Comparison of ENCODE assay signal across 8 mouse cellular contexts in genomic region chr3:89279153-89279890, GRCm38 (mm10). TPM values are rescaled to one million over a fixed set of nuclear protein-coding genes. Genes with fewer than 3 reads are reported as not detected.
DNase-seq lines count a peak whose midpoint lies in the region; ATAC-seq and TF ChIP-seq lines count a peak whose summit lies in the region.

No protein-coding gene starts in this region.

- intact Hi-C loops in heart, postnatal 14 days (cut with DNase I) = no loop called here

- 0 out of 2 replicates have a peak, but pooled peaks cover 13% of the 10 kb centered on the region for H3K27me3 ChIP-seq in forebrain, embryonic 14.5 days (replicated peaks; ENCODE audit: control insufficient read depth, insufficient read depth, low read length)
- no peaks in the 10 kb centered on the region; the same call in none of the 2 replicates for H3K27me3 ChIP-seq in lung, embryonic 16.5 days (ENCODE audit: control insufficient read depth, insufficient read depth, low read depth, low read length)

- H3K9me3 ChIP-seq in ES-E14 (ENCODE audit: control insufficient read depth, insufficient read depth, low read depth, low read length) = no peaks in the 10 kb centered on the region
- H3K9me3 ChIP-seq in forebrain, embryonic 14.5 days (replicated peaks; ENCODE audit: control insufficient read depth, low read length) = no peaks in the 10 kb centered on the region
- H3K9me3 ChIP-seq in lung, embryonic 16.5 days (ENCODE audit: control insufficient read depth, low read length) = no peaks in the 10 kb centered on the region

- peaks cover 2% of the 10 kb centered on the region; the same call in 1 of the 2 replicates for H3K36me3 ChIP-seq in ES-E14 (ENCODE audit: control insufficient read depth, insufficient read depth, low read length, poor library complexity, severe bottlenecking)
- H3K36me3 ChIP-seq in forebrain, embryonic 14.5 days (ENCODE audit: control insufficient read depth, insufficient read depth, low read length) = no peaks in the 10 kb centered on the region
- H3K36me3 ChIP-seq in lung, embryonic 16.5 days (ENCODE audit: control insufficient read depth, insufficient read depth, low read length) = peaks cover 15% of the 10 kb centered on the region

- DNase-seq in ES-E14 (ENCODE audit: low read depth, low spot score) = peak; percentile 65
- peak; percentile 25 for DNase-seq in c-Kit-positive CD71-positive TER-119-negative erythroid progenitor cells, embryonic 14.5 days (ENCODE audit: low read depth)
- peak; percentile 80 for DNase-seq in forebrain, embryonic 14.5 days (ENCODE audit: low spot score)
- DNase-seq in heart, postnatal 14 days = peak; percentile 89 to 90
- DNase-seq in layer of hippocampus, adult 2 months (ENCODE audit: low spot score in 2 of 2) = peak; percentile 82 to 83
- peak; percentile 79 for DNase-seq in urinary bladder, postnatal 25 days (ENCODE audit: low spot score)

- 2% methylated on average over 35 of the region's 35 CpGs for WGBS in forebrain, embryonic 14.5 days
- 3% methylated on average over 35 of the region's 35 CpGs for WGBS in lung, embryonic 16.5 days

- ATAC-seq in forebrain, embryonic 14.5 days = peak; percentile 80
- peak; percentile 83 for ATAC-seq in lung, embryonic 16.5 days (ENCODE audit: low read depth)
- ATAC-seq in neutrophil, adult 5-6 weeks (ENCODE audit: extremely low read depth, insufficient number of reproducible peaks, low FRiP score, poor library complexity, severe bottlenecking) = peak; percentile 22; the same call in 1 of the 2 replicates

- H3K9ac ChIP-seq in ES-E14 (ENCODE audit: insufficient read depth, low read depth, low read length, poor library complexity, severe bottlenecking) = peak overlapping the region; percentile 46; the same call in 1 of the 2 replicates
- H3K9ac ChIP-seq in forebrain, embryonic 14.5 days (ENCODE audit: low read length) = peak overlapping the region; percentile 60
- peak overlapping the region; percentile 91 for H3K9ac ChIP-seq in lung, embryonic 16.5 days (ENCODE audit: low read length)

- H3K4me2 ChIP-seq in forebrain, embryonic 14.5 days (ENCODE audit: low read length) = peak overlapping the region; percentile 88
- H3K4me2 ChIP-seq in lung, embryonic 16.5 days (ENCODE audit: low read depth, low read length) = peak overlapping the region; percentile 94

- in situ Hi-C loops in ES-E14 (cut with MboI; ENCODE audit: low sequenced_read_pairs in 2 of 2, unreplicated experiment in 2 of 2) = no loop called here

- peak overlapping the region; percentile 59 to 74 for H3K4me3 ChIP-seq in ES-E14 (ENCODE audit: insufficient read depth in 1 of 2, low read depth in 1 of 2, low read length in 2 of 2, poor library complexity in 1 of 2, severe bottlenecking in 1 of 2)
- H3K4me3 ChIP-seq in forebrain, embryonic 14.5 days (ENCODE audit: low read depth, low read length) = peak overlapping the region; percentile 41
- H3K4me3 ChIP-seq in layer of hippocampus, adult 2 months = peak overlapping the region; percentile 74
- peak overlapping the region; percentile 84 for H3K4me3 ChIP-seq in lung, embryonic 16.5 days (ENCODE audit: low read length)

- H3K27ac ChIP-seq in ES-E14 (ENCODE audit: insufficient read depth, low read depth, low read length, poor library complexity, severe bottlenecking) = no peak overlapping the region
- peak overlapping the region; percentile 23; the same call in 1 of the 2 replicates for H3K27ac ChIP-seq in forebrain, embryonic 14.5 days (ENCODE audit: low read depth, low read length)
- H3K27ac ChIP-seq in layer of hippocampus, adult 2 months = peak overlapping the region; percentile 94
- peak overlapping the region; percentile 98 for H3K27ac ChIP-seq in lung, embryonic 16.5 days (ENCODE audit: low read length)

- no peak for TF ChIP-seq CTCF in layer of hippocampus, adult 2 months (conservative IDR thresholded peaks at IDR 0.05)

- H3K4me1 ChIP-seq in ES-E14 (ENCODE audit: control insufficient read depth in 2 of 2, insufficient read depth in 2 of 2, low read length in 2 of 2, poor library complexity in 1 of 2) = peaks cover 0 to 17% of the 10 kb centered on the region in 2 experiments; a peak in 1 of 4 replicates
- peaks cover 15% of the 10 kb centered on the region for H3K4me1 ChIP-seq in forebrain, embryonic 14.5 days (ENCODE audit: control insufficient read depth, insufficient read depth, low read length)
- H3K4me1 ChIP-seq in lung, embryonic 16.5 days (replicated peaks; ENCODE audit: control insufficient read depth, insufficient read depth, low read length) = peaks cover 29% of the 10 kb centered on the region

TF ChIP-seq in ES-E14, 5 proteins besides CTCF, POLR2A, EP300 and RAD21:
- TF ChIP-seq ZC3H11A (IDR thresholded peaks at IDR 0.05; ENCODE audit: borderline replicate concordance, low read depth, low read length) = no peak
- TF ChIP-seq CHD2 (IDR thresholded peaks at IDR 0.05; ENCODE audit: low read depth, low read length) = no peak
- no peak for TF ChIP-seq ZNF384 (IDR thresholded peaks at IDR 0.05; ENCODE audit: low read depth, low read length)
- TF ChIP-seq HCFC1 (IDR thresholded peaks at IDR 0.05; ENCODE audit: borderline replicate concordance, insufficient read depth, low read length) = no peak
- TF ChIP-seq MAFK (IDR thresholded peaks at IDR 0.05; ENCODE audit: insufficient read depth, low read depth, low read length) = no peak
TF ChIP-seq in ES-E14: peak in this region for 0.

RNA-seq across cellular contexts. Expression of gene Efna1, which starts 1.6 kb away (rescaled TPM):
- 2.1 and 9.5 TPM in 2 replicates for total RNA-seq in ES-E14 (2012; rRNA removed)
- 10.5 and 11.6 TPM in 2 replicates for polyA plus RNA-seq in forebrain, embryonic 14.5 days (2014; fragmentation: Nextera tagmentation; extraction: Ambion mirVana)
- total RNA-seq in heart, postnatal 14 days (2021) = 10 to 100 TPM; 32.4 to 34.0 TPM
- 1 to 10 TPM; 7.6 to 7.9 TPM for total RNA-seq in layer of hippocampus, adult 2 months (2021)
- polyA plus RNA-seq in lung, embryonic 16.5 days (2015; fragmentation: Nextera tagmentation; extraction: Ambion mirVana) = 97.2 and 104 TPM in 2 replicates
- total RNA-seq in neutrophil, adult 5-6 weeks (2017) = 1.3 TPM in 1 of 2 replicates, not detected in the other

RNA-seq across cellular contexts. Expression of gene Slc50a1, which starts 9.0 kb away (rescaled TPM):
- total RNA-seq in ES-E14 (2012; rRNA removed) = 17.0 and 27.0 TPM in 2 replicates
- polyA plus RNA-seq in forebrain, embryonic 14.5 days (2014; fragmentation: Nextera tagmentation; extraction: Ambion mirVana) = 32.4 and 38.4 TPM in 2 replicates
- 10 to 100 TPM; 20.6 to 22.7 TPM for total RNA-seq in heart, postnatal 14 days (2021)
- total RNA-seq in layer of hippocampus, adult 2 months (2021) = 10 to 100 TPM; 46.3 to 58.9 TPM
- 65.7 and 66.7 TPM in 2 replicates for polyA plus RNA-seq in lung, embryonic 16.5 days (2015; fragmentation: Nextera tagmentation; extraction: Ambion mirVana)
- total RNA-seq in neutrophil, adult 5-6 weeks (2017) = 99.3 and 112 TPM in 2 replicates

RNA-seq across cellular contexts. Expression of gene Dpm3, which starts 20.2 kb away (rescaled TPM):
- total RNA-seq in ES-E14 (2012; rRNA removed) = 207 and 297 TPM in 2 replicates
- polyA plus RNA-seq in forebrain, embryonic 14.5 days (2014; fragmentation: Nextera tagmentation; extraction: Ambion mirVana) = 91.5 and 112 TPM in 2 replicates
- total RNA-seq in heart, postnatal 14 days (2021) = 10 to 100 TPM; 47.6 to 58.7 TPM
- total RNA-seq in layer of hippocampus, adult 2 months (2021) = 10 to 100 TPM; 51.2 to 61.0 TPM
- 135 and 138 TPM in 2 replicates for polyA plus RNA-seq in lung, embryonic 16.5 days (2015; fragmentation: Nextera tagmentation; extraction: Ambion mirVana)
- total RNA-seq in neutrophil, adult 5-6 weeks (2017) = 25.7 and 30.4 TPM in 2 replicates

RNA-seq across cellular contexts. Expression of gene Trim46, which starts 33.2 kb away (rescaled TPM):
- total RNA-seq in ES-E14 (2012; rRNA removed) = 3.1 and 5.3 TPM in 2 replicates
- polyA plus RNA-seq in forebrain, embryonic 14.5 days (2014; fragmentation: Nextera tagmentation; extraction: Ambion mirVana) = 34.0 and 50.3 TPM in 2 replicates
- total RNA-seq in heart, postnatal 14 days (2021) = under 1 TPM; 0.68 to 0.76 TPM
- total RNA-seq in layer of hippocampus, adult 2 months (2021) = 10 to 100 TPM; 89.1 to 92.8 TPM
- polyA plus RNA-seq in lung, embryonic 16.5 days (2015; fragmentation: Nextera tagmentation; extraction: Ambion mirVana) = 7.2 and 7.7 TPM in 2 replicates
- total RNA-seq in neutrophil, adult 5-6 weeks (2017) = 2.2 and 2.3 TPM in 2 replicates

RNA-seq across cellular contexts. Expression of gene Krtcap2, which starts 33.6 kb away (rescaled TPM):
- 113 and 134 TPM in 2 replicates for total RNA-seq in ES-E14 (2012; rRNA removed)
- 197 and 234 TPM in 2 replicates for polyA plus RNA-seq in forebrain, embryonic 14.5 days (2014; fragmentation: Nextera tagmentation; extraction: Ambion mirVana)
- total RNA-seq in heart, postnatal 14 days (2021) = 10 to 100 TPM; 71.9 to 72.8 TPM
- 10 to 100 TPM; 75.8 to 80.5 TPM for total RNA-seq in layer of hippocampus, adult 2 months (2021)
- 304 and 314 TPM in 2 replicates for polyA plus RNA-seq in lung, embryonic 16.5 days (2015; fragmentation: Nextera tagmentation; extraction: Ambion mirVana)
- 52.2 and 53.9 TPM in 2 replicates for total RNA-seq in neutrophil, adult 5-6 weeks (2017)

Comparison
In these comparisons a context has a peak if more than half of its experiments do, and no peak if none do; other contexts are left out.
1. DNase-seq: peak in every context shown above with its lines; median percentile 90 in heart, postnatal 14 days; 82 in layer of hippocampus, adult 2 months; 80 in forebrain, embryonic 14.5 days; 79 in urinary bladder, postnatal 25 days; 65 in ES-E14; 25 in c-Kit-positive CD71-positive TER-119-negative erythroid progenitor cells, embryonic 14.5 days.
2. ATAC-seq: peak in every context shown above with its lines; median percentile 83 in lung, embryonic 16.5 days; 80 in forebrain, embryonic 14.5 days; 22 in neutrophil, adult 5-6 weeks.